Mouse (Mus musculus): ENCODE data around the gene Pias3. TPM values are rescaled to one million over a fixed set of nuclear protein-coding genes. Genes with fewer than 3 reads are reported as not detected.

Pias3 gene
- polyA plus RNA-seq, 1 experiment, result 32.3 TPM

DNA sequence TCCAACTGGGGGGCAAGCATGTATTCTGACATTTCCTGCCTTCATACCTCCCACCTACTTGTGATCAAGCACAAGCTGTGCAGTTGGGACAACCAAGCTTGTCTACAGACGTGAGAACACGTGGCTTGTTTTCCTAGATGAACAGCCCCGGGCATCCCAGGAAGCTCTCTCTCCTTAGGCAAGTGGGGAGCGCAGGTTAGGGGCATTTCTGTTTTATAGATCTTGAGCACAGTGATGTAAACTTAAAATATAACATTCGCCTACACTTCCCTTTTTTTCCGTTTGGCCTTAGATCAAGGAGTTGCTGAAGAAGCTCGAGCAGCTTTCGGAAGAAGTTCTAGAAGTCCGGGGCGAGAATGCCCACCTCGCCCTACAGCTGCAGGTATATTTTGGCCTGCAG is 7.3 kb upstream of the Pias3 start:
- TF ChIP-seq CTCF (IDR thresholded peaks at IDR 0.05; ENCODE audit: borderline replicate concordance, extremely low read depth, insufficient read depth, insufficient read length) (no peak), POLR2A (IDR thresholded peaks at IDR 0.05; ENCODE audit: borderline replicate concordance, extremely low read depth, insufficient read depth, insufficient read length, poor library complexity, severe bottlenecking) (no peak)
- DNase-seq (ENCODE audit: low read depth), result no peak

GRCm38 (mm10) chr3:96690298-96690697 is 5.9 kb upstream of the Pias3 start:
- TF ChIP-seq CTCF (IDR thresholded peaks at IDR 0.05; ENCODE audit: borderline replicate concordance, extremely low read depth, insufficient read depth, insufficient read length) (no peak), POLR2A (IDR thresholded peaks at IDR 0.05; ENCODE audit: borderline replicate concordance, extremely low read depth, insufficient read depth, insufficient read length, poor library complexity, severe bottlenecking) (no peak)
- no peak for DNase-seq (ENCODE audit: low read depth)

DNA sequence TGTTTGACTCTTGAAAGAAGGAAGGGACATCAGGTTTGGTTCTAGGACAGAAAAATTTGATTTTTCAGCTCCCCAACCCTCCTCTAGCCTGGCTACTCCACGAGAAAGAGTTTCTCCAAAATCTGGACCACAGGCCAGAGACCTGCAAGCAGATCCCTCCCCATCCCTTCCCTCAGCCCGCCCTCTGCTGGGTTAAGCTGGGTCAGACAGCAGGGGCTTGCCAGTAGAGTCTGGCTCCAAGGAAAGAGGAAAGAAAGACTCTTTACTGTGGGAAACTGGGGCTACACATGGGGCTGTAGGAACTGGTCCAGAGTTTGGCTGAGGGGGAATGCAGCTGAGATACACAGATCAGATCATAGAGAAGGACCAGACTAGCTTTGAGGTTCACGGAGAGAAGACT is 3.7 kb upstream of the Pias3 start:
- DNase-seq (ENCODE audit: low read depth), result peak; percentile 39
- no peak for TF ChIP-seq POLR2A (IDR thresholded peaks at IDR 0.05; ENCODE audit: borderline replicate concordance, extremely low read depth, insufficient read depth, insufficient read length, poor library complexity, severe bottlenecking)
- peak; percentile 27; the same call in 1 of the 2 replicates for TF ChIP-seq CTCF (IDR thresholded peaks at IDR 0.05; ENCODE audit: borderline replicate concordance, extremely low read depth, insufficient read depth, insufficient read length)

- no peak for DNase-seq (ENCODE audit: low read depth)
Measured at GRCm38 (mm10) chr3:96693579-96693978, 2.6 kb upstream of the Pias3 start.

GRCm38 (mm10) chr3:96696766-96697732 is 865 bp downstream of the Pias3 start:
- peak; percentile 94 for DNase-seq (ENCODE audit: low read depth)
- TF ChIP-seq POLR2A (IDR thresholded peaks at IDR 0.05; ENCODE audit: borderline replicate concordance, extremely low read depth, insufficient read depth, insufficient read length, poor library complexity, severe bottlenecking), result no peak
- no peak for TF ChIP-seq CTCF (IDR thresholded peaks at IDR 0.05; ENCODE audit: borderline replicate concordance, extremely low read depth, insufficient read depth, insufficient read length)

More at GRCm38 (mm10) chr3:96693579-96693978, 2.6 kb upstream of the Pias3 start:
- no peak for TF ChIP-seq POLR2A (IDR thresholded peaks at IDR 0.05; ENCODE audit: borderline replicate concordance, extremely low read depth, insufficient read depth, insufficient read length, poor library complexity, severe bottlenecking)
- no peak for TF ChIP-seq CTCF (IDR thresholded peaks at IDR 0.05; ENCODE audit: borderline replicate concordance, extremely low read depth, insufficient read depth, insufficient read length)

- TF ChIP-seq POLR2A (IDR thresholded peaks at IDR 0.05; ENCODE audit: borderline replicate concordance, extremely low read depth, insufficient read depth, insufficient read length, poor library complexity, severe bottlenecking), result no peak
- TF ChIP-seq CTCF (IDR thresholded peaks at IDR 0.05; ENCODE audit: borderline replicate concordance, extremely low read depth, insufficient read depth, insufficient read length), result no peak
- no peak for DNase-seq (ENCODE audit: low read depth)
Measured at GRCm38 (mm10) chr3:96698993-96699690, 3.0 kb downstream of the Pias3 start.

DNA sequence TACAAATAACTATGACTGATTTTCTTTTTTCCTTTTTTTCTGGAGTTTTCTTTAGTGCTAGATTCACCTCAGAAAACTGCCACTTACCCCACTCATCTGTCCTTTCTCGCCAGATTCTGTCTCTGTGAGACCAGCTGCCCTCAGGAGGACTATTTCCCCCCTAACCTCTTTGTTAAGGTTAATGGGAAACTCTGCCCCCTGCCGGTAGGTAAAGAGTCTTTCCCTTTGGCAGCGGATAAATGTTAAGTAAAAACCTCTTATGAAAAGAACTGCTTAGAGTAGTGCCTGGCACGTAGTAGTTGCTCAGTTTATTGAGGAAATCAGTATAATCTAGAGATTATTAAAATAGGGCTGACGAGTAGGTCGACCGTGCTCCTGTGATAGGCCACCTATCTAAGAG is 4.2 kb downstream of the Pias3 start:
- peak; percentile 29 for DNase-seq (ENCODE audit: low read depth)

DNA sequence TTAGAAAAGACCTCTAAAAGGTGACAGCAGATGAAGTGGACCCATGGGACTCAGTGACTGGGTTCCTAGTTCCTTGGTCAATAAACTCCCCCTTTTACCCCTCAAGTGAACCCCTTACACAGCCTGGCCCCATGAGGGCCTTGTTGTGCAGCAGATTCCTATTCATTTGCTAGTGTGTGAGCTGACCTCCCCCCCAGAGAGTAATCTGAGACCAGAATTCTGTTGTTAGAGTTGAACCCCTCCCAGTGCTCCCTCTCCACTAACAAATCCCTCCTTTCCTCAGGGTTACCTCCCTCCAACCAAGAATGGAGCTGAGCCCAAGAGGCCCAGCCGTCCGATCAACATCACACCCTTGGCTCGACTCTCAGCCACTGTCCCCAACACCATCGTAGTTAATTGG is 4.8 kb downstream of the Pias3 start:
- TF ChIP-seq POLR2A (IDR thresholded peaks at IDR 0.05; ENCODE audit: borderline replicate concordance, extremely low read depth, insufficient read depth, insufficient read length, poor library complexity, severe bottlenecking), result no peak
- no peak for TF ChIP-seq CTCF (IDR thresholded peaks at IDR 0.05; ENCODE audit: borderline replicate concordance, extremely low read depth, insufficient read depth, insufficient read length)

More for the DNA sequence above, 4.2 kb downstream of the Pias3 start:
- TF ChIP-seq CTCF (IDR thresholded peaks at IDR 0.05; ENCODE audit: borderline replicate concordance, extremely low read depth, insufficient read depth, insufficient read length) (0 out of 2 replicates have a peak, but pooled peaks have one; percentile 4), POLR2A (IDR thresholded peaks at IDR 0.05; ENCODE audit: borderline replicate concordance, extremely low read depth, insufficient read depth, insufficient read length, poor library complexity, severe bottlenecking) (no peak)

GRCm38 (mm10) chr3:96704778-96705177 is 8.6 kb downstream of the Pias3 start:
- no peak for DNase-seq (ENCODE audit: low read depth)
- TF ChIP-seq POLR2A (IDR thresholded peaks at IDR 0.05; ENCODE audit: borderline replicate concordance, extremely low read depth, insufficient read depth, insufficient read length, poor library complexity, severe bottlenecking), result no peak
- TF ChIP-seq CTCF (IDR thresholded peaks at IDR 0.05; ENCODE audit: borderline replicate concordance, extremely low read depth, insufficient read depth, insufficient read length), result no peak

More for the DNA sequence above, 4.8 kb downstream of the Pias3 start:
- DNase-seq (ENCODE audit: low read depth), result no peak

- TF ChIP-seq CTCF (IDR thresholded peaks at IDR 0.05; ENCODE audit: borderline replicate concordance, extremely low read depth, insufficient read depth, insufficient read length) (no peak), POLR2A (IDR thresholded peaks at IDR 0.05; ENCODE audit: borderline replicate concordance, extremely low read depth, insufficient read depth, insufficient read length, poor library complexity, severe bottlenecking) (no peak)
- DNase-seq (ENCODE audit: low read depth), result no peak
Measured at GRCm38 (mm10) chr3:96706217-96706616, 10.0 kb downstream of the Pias3 start.

- TF ChIP-seq CTCF (IDR thresholded peaks at IDR 0.05; ENCODE audit: borderline replicate concordance, extremely low read depth, insufficient read depth, insufficient read length) (no peak), POLR2A (IDR thresholded peaks at IDR 0.05; ENCODE audit: borderline replicate concordance, extremely low read depth, insufficient read depth, insufficient read length, poor library complexity, severe bottlenecking) (no peak)
- DNase-seq (ENCODE audit: low read depth), result no peak
Measured at GRCm38 (mm10) chr3:96706984-96707383, 10.8 kb downstream of the Pias3 start.

All from brain, embryonic 14.5 days (tissue).